Mouse (Mus musculus): ENCODE measurements at regions not wholly inside any gene's neighbourhood (a gene's known extent, or its start where the extent isn't known, plus 50 kb on each side); places are given as distances from the start of the nearest gene placed in this dataset.

DNA sequence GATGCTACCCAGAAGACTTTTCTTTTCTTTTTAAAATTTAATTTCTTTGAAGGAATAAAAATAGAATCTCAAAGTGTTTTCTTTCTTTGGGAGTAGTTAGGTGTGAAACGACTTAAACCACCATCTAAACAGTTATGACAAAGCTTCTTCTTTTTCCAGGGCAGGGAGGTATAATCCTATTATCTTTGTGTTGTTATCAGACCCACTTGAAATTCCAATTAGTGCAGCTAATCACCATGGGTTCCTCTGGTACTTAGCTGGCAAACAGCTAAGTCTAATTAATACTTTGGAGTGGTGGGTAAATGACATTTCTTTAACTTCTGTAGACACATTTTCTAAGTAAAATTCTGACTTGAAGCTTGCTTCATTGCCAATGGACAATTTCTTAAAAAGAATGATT is 185.3 kb downstream of the Olfm4 start:
- no peaks in the 10 kb centered on the region; the same call in 1 of the 2 replicates for H3K9me3 ChIP-seq (replicated peaks; ENCODE audit: control insufficient read depth, low read length)
- no peak overlapping the region for H3K27ac ChIP-seq (ENCODE audit: low read length)
- no peak overlapping the region for H3K4me3 ChIP-seq (ENCODE audit: low read length)
- 19% methylated on average over 1 of the region's 1 CpGs for WGBS
- no peak for ATAC-seq (replicated peaks; ENCODE audit: extremely low read depth, insufficient read depth, low FRiP score)
- H3K9ac ChIP-seq (ENCODE audit: low read length): no peak overlapping the region
- no peaks in the 10 kb centered on the region for H3K27me3 ChIP-seq (ENCODE audit: control insufficient read depth, insufficient read depth, low read length)
- H3K4me1 ChIP-seq (ENCODE audit: control insufficient read depth, insufficient read depth, low read length): no peaks in the 10 kb centered on the region
- H3K36me3 ChIP-seq (ENCODE audit: control insufficient read depth, insufficient read depth): no peaks in the 10 kb centered on the region
- H3K4me2 ChIP-seq (ENCODE audit: low read depth, low read length): no peak overlapping the region

DNA sequence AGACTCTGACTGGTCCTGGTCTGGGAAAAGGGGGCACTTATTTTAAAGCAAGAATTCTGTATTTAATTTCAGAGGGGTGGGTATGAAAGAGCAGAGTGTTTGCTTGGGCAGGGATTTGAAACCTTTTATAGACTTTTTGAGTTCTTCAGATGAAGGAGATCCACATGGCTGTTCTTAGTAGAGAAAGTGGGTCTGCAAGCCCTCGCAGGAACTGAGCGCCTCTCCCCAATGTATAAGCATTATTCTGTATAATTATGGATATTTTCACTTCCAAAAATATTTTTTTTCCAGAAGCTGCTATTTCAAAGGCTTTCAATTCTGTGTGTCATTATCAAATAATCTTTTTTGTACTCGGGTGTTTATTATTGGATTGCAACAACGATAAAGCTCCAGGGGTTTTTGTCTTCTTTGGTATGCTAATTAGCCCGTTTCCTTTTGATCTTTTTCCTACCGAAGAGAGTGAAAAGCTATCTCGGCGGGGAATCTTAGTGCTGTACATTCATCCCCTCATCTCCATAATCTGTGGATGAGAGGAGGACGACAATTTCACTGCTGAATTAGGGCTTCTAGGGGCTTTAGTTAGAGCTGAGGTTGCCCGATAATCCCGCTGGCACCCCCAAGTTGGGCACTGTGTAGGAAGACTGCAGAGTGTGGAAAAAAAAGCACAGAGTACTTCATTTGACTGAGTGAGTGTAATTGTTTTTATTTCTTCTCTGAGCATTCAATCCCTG is 186.7 kb downstream of the Olfm4 start:
- no peaks in the 10 kb centered on the region for H3K4me1 ChIP-seq (ENCODE audit: control insufficient read depth, insufficient read depth, low read length)
- no peaks in the 10 kb centered on the region for H3K27me3 ChIP-seq (ENCODE audit: control insufficient read depth, insufficient read depth, low read length)
- no peaks in the 10 kb centered on the region for H3K36me3 ChIP-seq (ENCODE audit: control insufficient read depth, insufficient read depth)
- H3K4me3 ChIP-seq (ENCODE audit: low read length): no peak overlapping the region
- H3K4me2 ChIP-seq (ENCODE audit: low read depth, low read length): no peak overlapping the region
- no peak overlapping the region for H3K27ac ChIP-seq (ENCODE audit: low read length)
- no peak for ATAC-seq (replicated peaks; ENCODE audit: extremely low read depth, insufficient read depth, low FRiP score)
- H3K9me3 ChIP-seq (replicated peaks; ENCODE audit: control insufficient read depth, low read length): no peaks in the 10 kb centered on the region; the same call in 1 of the 2 replicates
- 17% methylated on average over 11 of the region's 11 CpGs for WGBS
- H3K9ac ChIP-seq (ENCODE audit: low read length): no peak overlapping the region

DNA sequence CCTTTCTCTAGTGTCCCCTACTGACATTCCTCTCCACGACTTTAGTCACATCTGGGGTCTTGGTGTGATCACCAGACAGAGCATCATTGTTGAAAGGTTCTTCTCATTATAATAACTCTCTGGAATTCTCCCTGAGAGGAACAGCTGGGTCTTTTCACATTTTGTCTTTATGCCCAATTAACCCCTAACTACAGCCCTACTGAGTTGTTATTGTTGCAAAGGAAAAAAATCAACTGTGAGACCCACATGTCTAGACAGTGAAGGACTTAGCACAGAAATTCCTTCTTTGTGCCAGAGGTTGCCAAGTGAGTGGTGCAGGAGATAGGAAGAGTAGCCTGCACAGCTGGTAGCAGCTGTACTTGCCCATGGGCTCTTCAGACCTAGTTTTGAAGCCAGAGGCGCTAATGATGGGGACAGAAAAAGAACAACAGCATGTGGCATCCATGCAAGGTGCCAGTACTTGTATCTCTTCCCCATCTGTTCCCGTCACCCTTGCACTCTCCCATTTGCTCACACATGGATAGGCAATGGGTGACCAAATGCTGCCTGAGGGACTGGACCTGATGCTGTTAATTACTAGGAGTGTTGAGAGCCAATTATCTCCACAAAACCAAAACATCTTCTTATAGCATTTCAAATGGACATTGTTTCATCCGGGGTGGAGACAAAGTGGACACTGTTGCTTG is 189.1 kb downstream of the Olfm4 start:
- Histone ChIP-seq H3K36me3 (ENCODE audit: control insufficient read depth, insufficient read depth) (no peaks in the 10 kb centered on the region), H3K4me1 (ENCODE audit: control insufficient read depth, insufficient read depth, low read length) (no peaks in the 10 kb centered on the region), H3K9ac (ENCODE audit: low read length) (no peak overlapping the region), H3K9me3 (replicated peaks; ENCODE audit: control insufficient read depth, low read length) (no peaks in the 10 kb centered on the region), H3K4me2 (ENCODE audit: low read depth, low read length) (no peak overlapping the region), H3K27me3 (ENCODE audit: control insufficient read depth, insufficient read depth, low read length) (no peaks in the 10 kb centered on the region), H3K27ac (ENCODE audit: low read length) (no peak overlapping the region), H3K4me3 (ENCODE audit: low read length) (no peak overlapping the region)
- WGBS: 33% methylated on average over 4 of the region's 4 CpGs
- ATAC-seq (replicated peaks; ENCODE audit: extremely low read depth, insufficient read depth, low FRiP score): no peak

DNA sequence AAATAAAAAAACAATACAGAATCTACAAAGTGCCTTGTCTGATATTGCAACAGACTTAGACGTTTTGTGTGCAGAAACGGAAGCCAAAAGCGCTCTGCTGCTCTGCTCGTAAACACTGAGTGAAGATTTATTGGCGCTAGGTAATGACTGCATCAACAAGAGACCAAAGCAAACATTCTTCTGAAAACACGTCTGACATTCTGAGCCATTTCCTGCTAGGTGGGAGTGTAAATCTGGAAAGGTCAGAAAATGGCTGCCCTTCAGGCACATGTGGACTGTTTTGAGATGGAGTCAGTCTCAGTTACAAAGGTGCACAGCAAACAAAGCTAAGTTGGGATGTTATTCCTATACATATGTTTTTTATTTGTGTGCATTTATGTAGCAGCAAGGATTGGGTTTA is 192.6 kb downstream of the Olfm4 start:
- H3K9ac ChIP-seq (ENCODE audit: low read length): no peak overlapping the region
- WGBS: 53% methylated on average over 6 of the region's 6 CpGs

DNA sequence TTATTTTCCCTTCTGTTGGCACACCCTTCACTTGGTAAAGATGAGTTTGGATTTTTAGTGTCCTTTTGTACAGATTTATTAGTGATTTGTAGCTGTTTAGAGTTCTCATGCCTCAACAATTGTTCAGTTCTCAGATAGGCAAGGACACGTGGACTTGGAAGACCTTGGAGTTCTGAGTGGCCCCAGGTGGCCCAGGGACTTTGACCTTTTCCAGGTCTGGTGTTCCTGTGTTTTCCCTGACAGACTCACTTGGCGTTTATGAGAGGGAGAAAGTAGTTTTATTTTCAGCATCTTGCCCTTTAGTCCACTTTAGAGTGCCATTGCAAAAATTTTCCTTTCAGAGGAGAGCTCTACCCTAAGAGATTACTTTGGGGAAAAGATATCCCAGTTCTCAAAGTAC is 211.2 kb downstream of the Olfm4 start:
- H3K27me3 ChIP-seq (ENCODE audit: control insufficient read depth, insufficient read depth, low read length): no peaks in the 10 kb centered on the region
- no peak overlapping the region for H3K4me2 ChIP-seq (ENCODE audit: low read depth, low read length)
- no peak overlapping the region for H3K27ac ChIP-seq (ENCODE audit: low read length)
- H3K4me1 ChIP-seq (ENCODE audit: control insufficient read depth, insufficient read depth, low read length): no peaks in the 10 kb centered on the region
- no peaks in the 10 kb centered on the region for H3K9me3 ChIP-seq (replicated peaks; ENCODE audit: control insufficient read depth, low read length)
- ATAC-seq (replicated peaks; ENCODE audit: extremely low read depth, insufficient read depth, low FRiP score): no peak
- no peak overlapping the region for H3K4me3 ChIP-seq (ENCODE audit: low read length)
- no peaks in the 10 kb centered on the region for H3K36me3 ChIP-seq (ENCODE audit: control insufficient read depth, insufficient read depth)
- 46% methylated on average over 2 of the region's 2 CpGs for WGBS
- no peak overlapping the region for H3K9ac ChIP-seq (ENCODE audit: low read length)

More for the DNA sequence above, 192.6 kb downstream of the Olfm4 start:
- no peaks in the 10 kb centered on the region for H3K36me3 ChIP-seq (ENCODE audit: control insufficient read depth, insufficient read depth)
- H3K4me1 ChIP-seq (ENCODE audit: control insufficient read depth, insufficient read depth, low read length): no peaks in the 10 kb centered on the region
- H3K9me3 ChIP-seq (replicated peaks; ENCODE audit: control insufficient read depth, low read length): 0 out of 2 replicates have a peak, but pooled peaks cover 3% of the 10 kb centered on the region
- no peak for ATAC-seq (replicated peaks; ENCODE audit: extremely low read depth, insufficient read depth, low FRiP score)
- no peak overlapping the region for H3K4me2 ChIP-seq (ENCODE audit: low read depth, low read length)
- H3K27me3 ChIP-seq (ENCODE audit: control insufficient read depth, insufficient read depth, low read length): no peaks in the 10 kb centered on the region
- H3K4me3 ChIP-seq (ENCODE audit: low read length): no peak overlapping the region
- no peak overlapping the region for H3K27ac ChIP-seq (ENCODE audit: low read length)

DNA sequence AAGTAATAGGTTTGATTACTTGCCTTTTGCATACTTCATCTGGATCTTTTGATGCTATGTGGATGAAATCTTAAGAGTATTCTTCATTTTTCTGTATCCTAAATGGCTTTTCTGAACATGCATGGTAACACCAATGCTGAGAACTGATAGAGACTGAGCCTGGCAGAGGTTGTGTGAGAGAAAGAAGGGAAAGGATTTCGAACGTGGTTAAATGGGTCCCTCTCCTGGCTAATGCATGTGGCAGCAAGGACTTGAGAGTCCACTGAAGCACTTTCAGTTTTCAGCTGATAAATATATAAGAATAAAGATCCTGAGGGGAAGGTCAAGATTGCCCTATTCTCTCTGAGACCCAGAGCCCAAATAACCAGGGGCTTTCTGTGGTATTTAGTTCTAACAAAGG is 229.0 kb downstream of the Olfm4 start:
- no peak overlapping the region for H3K27ac ChIP-seq (ENCODE audit: low read length)

DNA sequence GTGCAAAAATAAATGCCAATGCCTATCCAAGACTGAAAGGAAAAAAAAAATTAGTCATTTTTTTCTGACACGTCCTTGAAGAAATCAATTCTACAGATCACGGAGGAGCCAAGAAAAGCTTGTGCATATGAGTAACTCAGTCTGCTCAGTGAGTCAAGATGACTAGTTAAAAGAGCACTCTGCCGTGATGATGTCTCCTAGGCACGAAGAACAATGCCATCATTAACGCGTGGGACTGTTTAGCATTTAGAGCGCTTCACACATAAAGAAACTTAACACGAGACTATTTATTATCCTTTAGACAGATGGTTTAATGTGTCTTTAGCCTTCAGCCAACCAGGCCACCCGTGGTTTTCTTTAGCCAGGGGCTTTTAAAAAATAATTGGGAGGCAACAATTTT is 229.8 kb downstream of the Olfm4 start:
- Histone ChIP-seq H3K4me3 (ENCODE audit: low read length) (no peak overlapping the region), H3K27ac (ENCODE audit: low read length) (no peak overlapping the region), H3K4me2 (ENCODE audit: low read depth, low read length) (no peak overlapping the region), H3K9me3 (replicated peaks; ENCODE audit: control insufficient read depth, low read length) (no peaks in the 10 kb centered on the region), H3K27me3 (ENCODE audit: control insufficient read depth, insufficient read depth, low read length) (no peaks in the 10 kb centered on the region), H3K9ac (ENCODE audit: low read length) (no peak overlapping the region), H3K4me1 (ENCODE audit: control insufficient read depth, insufficient read depth, low read length) (no peaks in the 10 kb centered on the region), H3K36me3 (ENCODE audit: control insufficient read depth, insufficient read depth) (no peaks in the 10 kb centered on the region)
- WGBS: 74% methylated on average over 9 of the region's 9 CpGs
- no peak for ATAC-seq (replicated peaks; ENCODE audit: extremely low read depth, insufficient read depth, low FRiP score)

More for the DNA sequence above, 229.0 kb downstream of the Olfm4 start:
- no peak overlapping the region for H3K9ac ChIP-seq (ENCODE audit: low read length)
- H3K36me3 ChIP-seq (ENCODE audit: control insufficient read depth, insufficient read depth): no peaks in the 10 kb centered on the region
- 41% methylated on average over 2 of the region's 2 CpGs for WGBS
- H3K9me3 ChIP-seq (replicated peaks; ENCODE audit: control insufficient read depth, low read length): no peaks in the 10 kb centered on the region
- H3K4me3 ChIP-seq (ENCODE audit: low read length): no peak overlapping the region
- H3K27me3 ChIP-seq (ENCODE audit: control insufficient read depth, insufficient read depth, low read length): no peaks in the 10 kb centered on the region
- ATAC-seq (replicated peaks; ENCODE audit: extremely low read depth, insufficient read depth, low FRiP score): no peak
- no peaks in the 10 kb centered on the region for H3K4me1 ChIP-seq (ENCODE audit: control insufficient read depth, insufficient read depth, low read length)
- no peak overlapping the region for H3K4me2 ChIP-seq (ENCODE audit: low read depth, low read length)

DNA sequence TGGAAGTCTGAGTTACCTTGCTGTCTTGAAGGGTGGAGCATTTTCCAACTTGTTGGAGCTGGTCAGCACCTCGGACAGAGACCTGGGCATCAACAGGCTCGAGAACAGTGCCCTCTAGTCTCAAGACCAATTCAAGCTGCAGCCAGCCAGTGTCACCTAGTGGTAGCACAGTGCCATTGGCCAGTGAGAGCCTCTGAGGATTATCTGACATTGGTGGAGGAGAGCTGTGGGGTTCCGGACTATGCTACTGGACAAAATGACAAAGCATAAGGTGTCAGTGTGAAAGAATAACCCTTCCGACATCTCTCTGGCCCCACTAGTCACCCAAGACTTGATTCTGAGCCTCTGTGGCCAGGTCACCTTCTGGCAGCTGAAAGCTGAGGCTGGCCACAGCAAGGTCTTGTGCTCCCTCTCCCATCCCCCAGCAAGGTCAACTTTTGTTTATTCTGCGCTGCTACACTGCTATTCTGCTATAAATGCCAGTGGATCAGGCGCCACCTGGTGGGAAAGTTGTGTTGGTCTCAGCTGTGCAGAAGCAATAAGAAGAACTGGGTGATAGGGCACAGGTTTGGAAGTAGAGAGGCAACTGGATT is 232.2 kb downstream of the Olfm4 start:
- H3K4me3 ChIP-seq (ENCODE audit: low read length): no peak overlapping the region
- H3K36me3 ChIP-seq (ENCODE audit: control insufficient read depth, insufficient read depth): no peaks in the 10 kb centered on the region
- 0 out of 2 replicates have a peak, but pooled peaks have one; percentile 49 for ATAC-seq (replicated peaks; ENCODE audit: extremely low read depth, insufficient read depth, low FRiP score)
- H3K9me3 ChIP-seq (replicated peaks; ENCODE audit: control insufficient read depth, low read length): no peaks in the 10 kb centered on the region
- no peaks in the 10 kb centered on the region for H3K27me3 ChIP-seq (ENCODE audit: control insufficient read depth, insufficient read depth, low read length)
- H3K9ac ChIP-seq (ENCODE audit: low read length): no peak overlapping the region
- H3K4me2 ChIP-seq (ENCODE audit: low read depth, low read length): no peak overlapping the region
- WGBS: 12% methylated on average over 6 of the region's 6 CpGs
- no peak overlapping the region for H3K27ac ChIP-seq (ENCODE audit: low read length)
- no peaks in the 10 kb centered on the region for H3K4me1 ChIP-seq (ENCODE audit: control insufficient read depth, insufficient read depth, low read length)

DNA sequence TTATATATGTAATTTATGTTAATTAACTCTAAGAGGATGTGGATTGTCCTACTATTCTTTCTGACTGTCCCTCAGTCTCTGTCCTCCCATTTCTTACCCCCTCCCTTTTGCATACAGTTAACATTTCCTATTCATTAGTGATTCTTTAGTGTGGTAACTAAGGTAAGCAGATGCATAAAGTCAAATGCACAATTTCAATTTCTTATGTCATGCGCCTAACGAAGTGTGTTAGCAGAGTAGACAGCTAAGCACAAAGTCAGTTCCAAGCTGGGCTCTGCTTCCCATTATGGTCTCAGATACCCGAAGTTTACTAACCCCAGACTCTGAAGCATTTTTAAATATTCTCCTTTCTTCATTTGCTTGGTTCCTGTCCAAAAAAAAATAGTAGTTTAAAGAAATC is 248.2 kb downstream of the Olfm4 start:
- no peak overlapping the region for H3K9ac ChIP-seq (ENCODE audit: low read length)
- no peaks in the 10 kb centered on the region for H3K9me3 ChIP-seq (replicated peaks; ENCODE audit: control insufficient read depth, low read length)
- no peaks in the 10 kb centered on the region for H3K36me3 ChIP-seq (ENCODE audit: control insufficient read depth, insufficient read depth)
- 84% methylated on average over 3 of the region's 3 CpGs for WGBS
- no peak overlapping the region for H3K27ac ChIP-seq (ENCODE audit: low read length)
- no peaks in the 10 kb centered on the region for H3K4me1 ChIP-seq (ENCODE audit: control insufficient read depth, insufficient read depth, low read length)
- no peak overlapping the region for H3K4me3 ChIP-seq (ENCODE audit: low read length)
- no peak overlapping the region for H3K4me2 ChIP-seq (ENCODE audit: low read depth, low read length)
- H3K27me3 ChIP-seq (ENCODE audit: control insufficient read depth, insufficient read depth, low read length): no peaks in the 10 kb centered on the region
- no peak for ATAC-seq (replicated peaks; ENCODE audit: extremely low read depth, insufficient read depth, low FRiP score)

Measured in heart, embryonic 16.5 days (tissue).